Mouse (Mus musculus) left cerebral cortex, adult 8-10 months (tissue): ENCODE data around the gene Cep152. TPM values are rescaled to one million over a fixed set of nuclear protein-coding genes. Genes with fewer than 3 reads are reported as not detected.

Experiments
- DNase-seq, 2 experiments: peaks; one replicate each; pipeline ENCODE4 v3.0.0; 2022; ENCODE audit warnings: low spot score in 2 of 2
- total RNA-seq, 4 experiments: library from RNA; stranded (reverse); gene quantifications; 2 replicates each; pipeline ENCODE4 v1.2.4; 2022

The Cep152 gene
- total RNA-seq, 4 experiments from 2014 or later: 2.1 to 3.0 (median 2.6) TPM

GRCm38 (mm10) chr2:125626536-125626935 lies 1.6 kb upstream of the Cep152 start:
- no peak for DNase-seq

GRCm38 (mm10) chr2:125624127-125624685 lies 707 bp downstream of the Cep152 start:
- DNase-seq: no peak

DNA sequence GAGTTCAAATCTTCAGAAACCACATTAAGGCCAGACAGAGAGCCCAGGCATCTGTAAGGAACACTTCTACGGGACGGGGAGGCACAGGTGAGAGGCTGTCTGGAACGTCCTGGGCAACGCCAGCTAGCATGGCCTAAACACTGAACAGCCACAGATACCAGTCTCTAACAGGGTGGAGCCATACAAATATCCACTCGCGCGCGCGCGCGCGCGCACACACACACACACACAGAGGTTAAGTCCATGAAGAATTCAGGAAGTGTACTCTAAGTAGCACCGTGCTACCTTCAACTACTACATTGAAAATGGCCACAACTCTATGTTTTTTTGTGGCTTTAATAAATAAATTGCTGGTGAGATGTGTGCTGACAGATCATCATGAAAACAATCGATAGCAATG lies 1.7 kb downstream of the Cep152 start:
- no peak for DNase-seq

GRCm38 (mm10) chr2:125620213-125620907 lies 4.6 kb downstream of the Cep152 start:
- DNase-seq: no peak

DNA sequence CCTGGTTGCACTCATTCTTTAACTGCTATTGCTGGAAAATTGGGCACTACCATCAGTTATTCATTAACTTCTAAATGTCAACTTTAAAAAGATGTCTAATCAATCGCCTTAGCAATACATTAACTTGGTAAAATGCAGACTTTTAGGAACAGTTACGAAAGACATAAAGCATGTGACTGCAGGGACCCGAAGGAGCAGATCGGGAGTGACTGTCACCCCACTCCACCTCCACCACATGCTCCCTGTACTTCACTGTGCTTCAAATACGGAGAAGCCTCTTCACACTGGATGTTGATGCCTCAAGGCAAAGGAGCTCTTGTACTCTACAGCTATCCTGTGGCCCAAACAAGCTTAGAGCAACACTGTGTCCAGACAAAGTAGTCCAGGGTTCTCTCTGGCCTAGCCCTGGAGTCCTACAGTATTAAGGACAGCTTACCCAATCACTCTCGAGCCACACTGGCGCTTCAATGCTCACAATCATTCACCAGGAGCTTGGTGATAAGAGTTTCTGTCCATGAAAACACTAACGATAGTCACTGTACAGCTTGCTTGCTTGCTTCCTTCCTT lies 9.0 kb downstream of the Cep152 start:
- DNase-seq: no peak

DNA sequence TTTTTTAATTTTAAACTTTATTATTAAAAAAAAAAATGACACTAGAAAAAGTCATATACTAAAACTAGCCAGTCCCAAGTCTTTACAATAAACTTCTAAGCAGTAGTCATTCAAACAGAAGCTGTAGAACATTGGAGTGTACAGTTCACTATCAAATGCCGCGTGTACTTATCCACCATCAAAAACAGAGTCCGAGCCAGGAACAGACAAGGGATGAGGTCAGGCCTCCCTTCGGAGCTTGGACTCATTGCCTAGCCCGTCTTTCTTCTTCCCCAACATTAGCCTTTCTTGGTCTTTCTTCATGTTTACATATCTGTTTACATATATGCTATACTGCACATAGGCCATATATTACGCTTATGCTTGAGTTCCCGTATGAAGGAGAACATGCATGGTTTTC lies 9.5 kb downstream of the Cep152 start:
- DNase-seq: no peak

DNA sequence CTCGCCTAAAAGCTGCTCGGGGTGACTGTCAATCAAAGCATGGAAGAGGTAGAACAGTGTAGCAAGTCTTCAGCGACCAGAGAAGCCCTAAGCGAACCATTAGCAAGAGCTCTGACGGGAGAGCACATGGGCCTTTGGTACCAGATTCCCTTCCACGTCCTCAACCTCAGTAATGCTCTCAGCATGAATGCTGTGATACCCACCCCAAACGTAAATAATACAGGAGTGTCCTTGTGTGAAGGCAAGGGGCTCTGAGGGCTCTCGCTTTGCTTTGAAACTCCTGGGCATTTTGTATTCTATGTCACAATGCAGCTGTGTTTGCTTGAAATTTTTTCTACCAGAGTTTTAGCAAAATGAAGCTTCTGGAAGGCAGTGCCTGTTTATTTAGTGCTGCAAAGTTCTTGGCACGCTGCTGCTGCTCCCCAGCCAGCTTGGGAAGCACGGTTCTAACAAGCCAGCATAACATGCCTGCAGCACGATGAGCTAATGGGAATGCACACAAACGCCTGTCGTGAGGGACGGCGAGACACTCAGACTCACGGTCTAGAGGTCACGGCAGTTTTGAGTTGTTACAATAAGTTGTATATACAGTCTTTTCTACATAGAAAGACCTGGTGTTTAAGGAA lies 18.6 kb downstream of the Cep152 start:
- DNase-seq: peak in 1 of 2 experiments; percentile 23

- DNase-seq: no peak
These were observed 20.3 kb downstream of the Cep152 start for GRCm38 (mm10) chr2:125604646-125605045.

DNA sequence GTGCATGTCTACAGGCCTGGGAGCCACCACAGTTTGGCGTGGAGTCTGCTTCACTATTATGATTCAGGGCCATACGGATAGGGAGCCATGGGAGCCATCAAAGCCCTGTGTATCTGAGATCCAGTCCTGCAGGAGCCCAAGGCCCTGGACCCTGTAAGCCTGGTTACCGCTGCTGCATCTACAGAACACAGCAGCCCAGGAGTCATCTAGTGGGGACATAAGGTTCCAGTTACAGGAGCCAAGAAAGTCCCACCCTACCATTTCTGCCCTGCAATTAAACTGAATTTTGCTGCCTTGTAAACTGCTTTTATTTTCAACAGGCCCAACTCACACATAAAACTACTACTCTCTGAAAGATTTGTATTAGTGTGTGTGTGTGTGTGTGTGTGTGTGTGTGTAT lies 21.9 kb downstream of the Cep152 start:
- no peak for DNase-seq

- DNase-seq: no peak
These were observed 26.0 kb downstream of the Cep152 start for GRCm38 (mm10) chr2:125598958-125599357.

DNA sequence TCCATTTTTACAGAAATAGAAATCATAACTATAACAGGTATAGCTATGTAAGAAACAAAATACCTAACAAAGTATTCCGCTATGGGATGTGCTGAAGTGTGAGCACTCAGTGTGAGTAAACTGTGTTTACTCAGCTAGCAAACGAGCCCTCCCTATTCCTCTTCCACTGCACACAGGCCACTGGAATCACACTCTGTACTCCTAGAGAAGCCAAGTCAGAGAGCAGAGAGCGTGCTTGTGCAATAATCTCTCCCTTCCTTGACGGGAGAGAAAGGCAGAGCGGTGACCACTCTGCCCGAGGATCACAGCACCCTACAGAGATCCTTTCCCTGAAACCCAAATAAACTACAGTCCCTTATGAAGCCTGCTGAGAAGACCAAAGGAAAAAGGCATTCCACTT lies 26.7 kb downstream of the Cep152 start:
- no peak for DNase-seq

- DNase-seq: no peak
These were observed 30.1 kb downstream of the Cep152 start for GRCm38 (mm10) chr2:125594786-125595185.

DNA sequence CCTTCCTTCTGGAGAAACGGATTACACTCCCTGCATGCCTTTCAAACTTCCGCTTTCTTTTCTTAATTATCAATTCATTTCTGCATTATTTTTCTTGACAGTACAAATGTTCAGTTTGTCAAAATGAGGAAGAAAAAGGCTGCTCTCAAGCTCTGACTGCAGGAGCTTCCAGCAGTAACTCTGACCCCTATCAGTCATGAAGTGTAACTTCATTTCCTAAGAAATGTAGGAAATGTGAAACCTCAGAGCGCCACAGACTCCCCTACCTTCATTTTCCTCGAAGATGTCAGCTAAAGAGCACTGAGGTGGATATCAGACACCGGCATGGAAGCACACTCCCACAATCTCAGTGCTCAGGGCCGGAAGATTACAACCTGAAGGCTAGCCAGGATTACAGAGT lies 30.8 kb downstream of the Cep152 start:
- no peak for DNase-seq

DNA sequence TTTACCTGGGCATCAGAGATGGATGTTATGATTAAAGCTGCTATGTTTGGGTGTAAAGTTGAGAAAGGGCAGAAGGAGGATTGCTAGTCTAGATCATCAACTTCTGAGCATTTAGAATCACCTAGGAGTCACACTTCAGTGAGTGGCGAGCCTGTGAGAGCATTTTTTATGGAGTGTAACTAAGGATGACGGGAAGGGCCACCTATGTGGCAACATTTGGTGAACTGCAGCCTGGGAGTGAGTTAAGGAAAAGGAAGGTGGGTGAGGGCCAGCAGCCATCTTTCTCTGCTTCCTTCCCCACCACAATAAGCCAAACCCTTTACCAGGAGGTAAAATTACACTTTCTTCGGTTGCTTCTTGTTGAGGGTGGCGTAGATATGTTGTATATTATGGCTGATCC lies 33.0 kb downstream of the Cep152 start:
- no peak for DNase-seq

- DNase-seq: no peak
These were observed 35.6 kb downstream of the Cep152 start for GRCm38 (mm10) chr2:125589287-125589686.

DNA sequence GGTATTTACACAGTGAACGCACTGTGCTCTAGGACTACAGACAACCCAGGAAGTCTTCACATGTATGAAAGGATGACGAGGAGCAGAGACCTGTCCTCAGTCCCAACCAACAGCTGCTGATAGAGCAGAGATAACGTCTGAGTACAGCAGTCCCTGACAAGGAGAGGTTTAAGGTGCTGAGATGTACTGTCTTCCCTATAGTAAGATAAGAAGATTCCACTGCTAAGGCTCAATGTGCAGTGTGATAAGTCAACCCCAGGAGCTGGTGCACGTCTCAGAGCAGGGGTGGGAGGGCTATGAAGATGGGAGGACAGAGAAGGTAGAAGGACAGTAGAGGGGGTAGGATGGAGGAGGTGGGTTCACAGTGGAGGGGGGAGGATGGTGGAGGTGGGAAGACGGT lies 43.8 kb downstream of the Cep152 start:
- DNase-seq: no peak

GRCm38 (mm10) chr2:125577670-125578069 lies 47.2 kb downstream of the Cep152 start:
- DNase-seq: no peak

- no peak for DNase-seq
These were observed 48.4 kb downstream of the Cep152 start for GRCm38 (mm10) chr2:125576498-125576897.

DNA sequence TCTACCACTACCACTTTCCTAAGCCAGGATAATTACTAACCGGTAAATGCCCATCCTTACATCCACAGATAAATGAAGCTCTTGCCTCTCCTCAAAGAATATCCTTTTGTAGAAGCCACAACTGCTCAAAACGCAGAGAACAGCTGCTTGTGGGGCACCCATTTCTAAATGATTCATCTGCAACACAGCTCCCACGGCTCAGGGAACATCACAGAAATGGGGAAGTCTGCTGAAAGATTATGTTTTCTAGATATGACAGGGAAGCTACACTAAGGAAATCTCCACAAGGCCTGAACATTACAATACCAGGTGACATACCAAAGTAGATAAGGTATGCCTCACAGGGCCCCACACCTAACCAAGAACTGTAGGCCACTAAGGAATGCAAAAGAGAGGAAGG lies 49.1 kb downstream of the Cep152 start:
- no peak for DNase-seq

DNA sequence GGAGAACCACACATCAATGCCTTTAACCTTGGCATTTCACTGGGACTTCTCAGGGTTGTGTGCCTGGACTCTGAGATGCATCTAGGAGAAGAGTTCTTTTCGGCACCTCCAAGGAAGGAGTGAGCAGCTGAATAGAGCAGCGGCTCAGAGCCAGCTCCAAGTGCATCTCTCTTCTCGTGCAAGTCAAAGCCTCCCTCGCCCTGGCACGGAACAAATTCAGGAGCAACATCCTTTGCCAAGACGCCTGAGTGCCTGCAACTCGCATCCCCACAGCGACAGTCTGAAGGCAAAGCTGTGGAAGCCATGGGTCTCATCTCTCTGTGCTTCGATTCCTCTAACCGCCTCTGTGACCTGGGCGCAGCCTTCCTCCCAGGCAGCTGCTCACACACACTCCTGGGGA lies 61.0 kb downstream of the Cep152 start:
- peak in 1 of 2 experiments; percentile 15 for DNase-seq

GRCm38 (mm10) chr2:125562407-125562806 lies 62.5 kb downstream of the Cep152 start:
- no peak for DNase-seq

- DNase-seq: no peak
These were observed 64.9 kb downstream of the Cep152 start for GRCm38 (mm10) chr2:125560037-125560436.
